Mouse (Mus musculus) spleen, adult 2 months (tissue): ENCODE data around the gene Klhdc3. TPM values are rescaled to one million over a fixed set of nuclear protein-coding genes. Genes with fewer than 3 reads are reported as not detected.

Experiments used
- DNase-seq, 2 experiments: peaks; one replicate each; pipeline versions ENCODE4 v3.0.0 to v3.0.0-alpha.2; 2012 to 2021; ENCODE audit warnings: low spot score in 2 of 2, low read depth in 1 of 2
- H3K27ac ChIP-seq: fragments of 200-500 bp; 2 replicates; pipeline ENCODE4 v1.5.1; 2012; ENCODE audit warnings: low read length, inconsistent platforms; ENCODE audit not compliant: insufficient read depth
- H3K27me3 ChIP-seq: fragments of 200-500 bp; 2 replicates; pipeline ENCODE4 v1.6.1; 2012; ENCODE audit warnings: mild to moderate bottlenecking, moderate library complexity, low read length, inconsistent platforms; ENCODE audit not compliant: control insufficient read depth, insufficient read depth
- H3K36me3 ChIP-seq: fragments of 200-500 bp; 2 replicates; pipeline ENCODE4 v1.6.1; 2012; ENCODE audit warnings: mild to moderate bottlenecking, low read length, inconsistent platforms; ENCODE audit not compliant: control insufficient read depth, insufficient read depth
- H3K4me1 ChIP-seq: fragments of 200-500 bp; 2 replicates; pipeline ENCODE4 v1.6.1; 2011; ENCODE audit warnings: inconsistent platforms; ENCODE audit not compliant: control insufficient read depth, insufficient read depth, insufficient read length
- H3K4me3 ChIP-seq: fragments of 200-500 bp; 2 replicates; pipeline ENCODE4 v1.5.1; 2011; ENCODE audit warnings: mild to moderate bottlenecking, inconsistent platforms; ENCODE audit not compliant: insufficient read depth, insufficient read length; ENCODE audit errors: extremely low read depth
- CTCF ChIP-seq: fragments of 200-500 bp; IDR thresholded peaks from 2 replicates; pipeline ENCODE4 v1.5.1; 2011; ENCODE audit warnings: mild to moderate bottlenecking, inconsistent platforms; ENCODE audit not compliant: insufficient read depth, insufficient read length, insufficient replicate concordance; ENCODE audit errors: extremely low read depth
- POLR2A ChIP-seq: fragments of 200-500 bp; IDR thresholded peaks from 2 replicates; pipeline ENCODE4 v1.6.1; 2011; ENCODE audit warnings: low read depth, low read length, inconsistent platforms
- WGBS: fragments of 180-500 bp; shearing (Covaris S2); methylation state at CpG from one replicate; pipeline ENCODE4 v1.1.7; 2018; 5-methylcytosine and 5-hydroxymethylcytosine counted together
- polyA plus RNA-seq: library from polyadenylated mRNA; depleted of rRNA; stranded (reverse); fragments of >200 nt; gene quantifications from 2 replicates; pipeline ENCODE4 v1.2.3, GENCODE M21; 2012

Gene Klhdc3
- polyA plus RNA-seq, 1 experiment, result 57.5 TPM

- TF ChIP-seq CTCF (no peak), POLR2A (no peak)
- Histone ChIP-seq H3K27ac (no peak overlapping the region), H3K36me3 (peaks cover 2% of the 10 kb centered on the region), H3K4me3 (no peak overlapping the region), H3K4me1 (peaks cover 5% of the 10 kb centered on the region; the same call in 1 of the 2 replicates), H3K27me3 (no peaks in the 10 kb centered on the region)
- DNase-seq, result no peak
- WGBS, result 77% methylated on average over 12 of the region's 12 CpGs
Measured at GRCm38 (mm10) chr17:46702100-46702499, 21.4 kb upstream of the Klhdc3 start.

- Histone ChIP-seq H3K4me3 (no peak overlapping the region), H3K36me3 (peaks cover 2% of the 10 kb centered on the region), H3K27me3 (no peaks in the 10 kb centered on the region), H3K27ac (no peak overlapping the region), H3K4me1 (peaks cover 5% of the 10 kb centered on the region; the same call in 1 of the 2 replicates)
- WGBS, result 82% methylated on average over 12 of the region's 12 CpGs
- TF ChIP-seq CTCF (no peak), POLR2A (no peak)
- DNase-seq, result no peak
Measured at GRCm38 (mm10) chr17:46701489-46701888, 20.8 kb upstream of the Klhdc3 start.

GRCm38 (mm10) chr17:46699912-46700311 is 19.2 kb upstream of the Klhdc3 start:
- Histone ChIP-seq H3K36me3 (peaks cover 2% of the 10 kb centered on the region), H3K27me3 (no peaks in the 10 kb centered on the region), H3K27ac (no peak overlapping the region), H3K4me3 (no peak overlapping the region), H3K4me1 (peaks cover 3% of the 10 kb centered on the region; the same call in 1 of the 2 replicates)
- 94% methylated on average over 3 of the region's 3 CpGs for WGBS
- no peak for TF ChIP-seq CTCF
- no peak for TF ChIP-seq POLR2A
- DNase-seq, result no peak

- 87% methylated on average over 5 of the region's 5 CpGs for WGBS
Measured at GRCm38 (mm10) chr17:46699245-46699644, 18.5 kb upstream of the Klhdc3 start.

GRCm38 (mm10) chr17:46698515-46698914 is 17.8 kb upstream of the Klhdc3 start:
- no peak for DNase-seq
- WGBS, result 91% methylated on average over 6 of the region's 6 CpGs
- Histone ChIP-seq H3K36me3 (peaks cover 2% of the 10 kb centered on the region), H3K27ac (no peak overlapping the region), H3K4me3 (no peak overlapping the region), H3K27me3 (no peaks in the 10 kb centered on the region), H3K4me1 (no peaks in the 10 kb centered on the region; the same call in 1 of the 2 replicates)
- TF ChIP-seq CTCF (no peak), POLR2A (no peak)

More at GRCm38 (mm10) chr17:46699245-46699644, 18.5 kb upstream of the Klhdc3 start:
- H3K36me3 ChIP-seq, result peaks cover 2% of the 10 kb centered on the region
- no peaks in the 10 kb centered on the region for H3K27me3 ChIP-seq
- H3K27ac ChIP-seq, result no peak overlapping the region
- no peak for DNase-seq
- TF ChIP-seq POLR2A (no peak), CTCF (no peak)
- H3K4me3 ChIP-seq, result no peak overlapping the region
- peaks cover 3% of the 10 kb centered on the region; the same call in 1 of the 2 replicates for H3K4me1 ChIP-seq

GRCm38 (mm10) chr17:46694517-46695063 is 13.9 kb upstream of the Klhdc3 start:
- no peak for DNase-seq
- Histone ChIP-seq H3K27ac (no peak overlapping the region), H3K4me3 (no peak overlapping the region), H3K4me1 (no peaks in the 10 kb centered on the region), H3K36me3 (peaks cover 4% of the 10 kb centered on the region), H3K27me3 (no peaks in the 10 kb centered on the region)
- 81% methylated on average over 1 of the region's 1 CpGs for WGBS
- TF ChIP-seq POLR2A (no peak), CTCF (no peak)

- DNase-seq, result no peak
- no peaks in the 10 kb centered on the region for H3K27me3 ChIP-seq
- H3K36me3 ChIP-seq, result peaks cover 5% of the 10 kb centered on the region
- TF ChIP-seq POLR2A (no peak), CTCF (no peak)
- no peak overlapping the region for H3K4me3 ChIP-seq
- no peak overlapping the region for H3K27ac ChIP-seq
- 96% methylated on average over 2 of the region's 2 CpGs for WGBS
- no peaks in the 10 kb centered on the region for H3K4me1 ChIP-seq
Measured at GRCm38 (mm10) chr17:46691390-46691789, 10.7 kb upstream of the Klhdc3 start.
